ENCODE assay signal across 10 mouse cellular contexts in the genomic region with DNA sequence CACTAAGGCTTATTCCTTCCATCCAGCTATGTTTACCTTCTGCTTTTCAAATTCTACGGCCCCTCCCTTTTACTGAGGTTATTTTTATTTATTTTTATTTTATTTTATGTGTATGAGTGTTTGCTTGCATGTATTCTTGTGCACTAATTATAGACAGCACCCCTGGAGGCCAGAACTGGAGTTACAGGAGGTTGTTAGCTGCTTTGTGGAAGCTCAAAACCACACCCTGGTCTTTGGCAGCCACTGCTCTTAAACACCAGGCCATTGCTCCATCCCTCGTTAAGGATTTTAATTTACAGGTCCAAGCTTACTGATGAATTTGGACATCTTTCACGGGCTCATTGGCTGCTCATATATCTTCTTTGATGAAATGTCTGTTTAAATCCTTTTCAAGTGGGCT. TPM values are rescaled to one million over a fixed set of nuclear protein-coding genes. Genes with fewer than 3 reads are reported as not detected.
DNase-seq lines count a peak whose midpoint lies in the region; ATAC-seq and TF ChIP-seq lines count a peak whose summit lies in the region.
"Had no signal": no experiment of that assay in that cellular context is flagged by ENCODE, and none has a peak within 500 bp of the region (broad histone marks: within the 10 kb centered on the region; RNA-seq: fewer than 3 reads in every experiment).

No protein-coding gene starts in this region.

- peak; percentile 31 for DNase-seq in hindbrain, embryonic 14.5 days (ENCODE audit: low spot score)
- DNase-seq in A20 (ENCODE audit: low read depth, low spot score), result peak; percentile 32
- peak; percentile 29 for DNase-seq in ES-E14 (ENCODE audit: low read depth, low spot score)
- peak; percentile 48 for DNase-seq in hindbrain, postnatal 0 days (ENCODE audit: low spot score)
- no peak for DNase-seq in frontal cortex, postnatal 10 days (ENCODE audit: low spot score in 2 of 2)
- DNase-seq in right cerebral cortex, postnatal 36 days (ENCODE audit: low spot score in 2 of 2), result no peak
- no peak for DNase-seq in right cerebral cortex, adult 18-20 months
- DNase-seq: cerebellum, adult 9-10 months had no signal

- peak; percentile 49; the same call in 1 of the 2 replicates for TF ChIP-seq CTCF in hindbrain, postnatal 0 days (IDR thresholded peaks at IDR 0.05; ENCODE audit: low read depth)

- H3K36me3 ChIP-seq in hindbrain, embryonic 14.5 days (replicated peaks; ENCODE audit: control insufficient read depth, insufficient read depth), result no peaks in the 10 kb centered on the region
- H3K36me3 ChIP-seq in hindbrain, embryonic 13.5 days, result no peaks in the 10 kb centered on the region
- no peaks in the 10 kb centered on the region for H3K36me3 ChIP-seq in ES-E14 (ENCODE audit: control insufficient read depth, insufficient read depth, low read length, poor library complexity, severe bottlenecking)
- H3K36me3 ChIP-seq in hindbrain, postnatal 0 days (ENCODE audit: insufficient read depth, low read length), result no peaks in the 10 kb centered on the region
- H3K36me3 ChIP-seq: liver, embryonic 15.5 days had no signal

- no peak overlapping the region for H3K27ac ChIP-seq in hindbrain, embryonic 14.5 days
- H3K27ac ChIP-seq in hindbrain, embryonic 13.5 days, result no peak overlapping the region
- no peak overlapping the region for H3K27ac ChIP-seq in ES-E14 (ENCODE audit: insufficient read depth, low read depth, low read length, poor library complexity, severe bottlenecking)
- H3K27ac ChIP-seq in hindbrain, postnatal 0 days, result no peak overlapping the region
- H3K27ac ChIP-seq: liver, embryonic 15.5 days had no signal

- no peaks in the 10 kb centered on the region for H3K9me3 ChIP-seq in hindbrain, embryonic 14.5 days (ENCODE audit: control insufficient read depth, low read length)
- H3K9me3 ChIP-seq in hindbrain, embryonic 13.5 days, result no peaks in the 10 kb centered on the region
- H3K9me3 ChIP-seq in ES-E14 (ENCODE audit: control insufficient read depth, insufficient read depth, low read depth, low read length), result no peaks in the 10 kb centered on the region
- H3K9me3 ChIP-seq in hindbrain, postnatal 0 days (ENCODE audit: low read length), result no peaks in the 10 kb centered on the region
- H3K9me3 ChIP-seq: liver, embryonic 15.5 days had no signal

- no peak overlapping the region for H3K4me2 ChIP-seq in hindbrain, embryonic 14.5 days (replicated peaks)
- H3K4me2 ChIP-seq in hindbrain, embryonic 13.5 days, result no peak overlapping the region
- H3K4me2 ChIP-seq in hindbrain, postnatal 0 days (ENCODE audit: low read depth, low read length), result no peak overlapping the region
- H3K4me2 ChIP-seq: liver, embryonic 15.5 days had no signal

- no peak overlapping the region for H3K4me3 ChIP-seq in hindbrain, embryonic 14.5 days (replicated peaks; ENCODE audit: low read length)
- no peak overlapping the region for H3K4me3 ChIP-seq in hindbrain, embryonic 13.5 days
- no peak overlapping the region for H3K4me3 ChIP-seq in ES-E14 (ENCODE audit: insufficient read depth in 1 of 2, low read depth in 1 of 2, low read length in 2 of 2, poor library complexity in 1 of 2, severe bottlenecking in 1 of 2)
- H3K4me3 ChIP-seq in hindbrain, postnatal 0 days (ENCODE audit: low read length), result no peak overlapping the region
- H3K4me3 ChIP-seq: liver, embryonic 15.5 days had no signal

- in situ Hi-C loops in ES-E14 (cut with MboI; ENCODE audit: low sequenced_read_pairs in 2 of 2, unreplicated experiment in 2 of 2), result no loop called here

- no peaks in the 10 kb centered on the region for H3K4me1 ChIP-seq in hindbrain, embryonic 14.5 days (replicated peaks; ENCODE audit: control insufficient read depth, insufficient read depth, low read length)
- no peaks in the 10 kb centered on the region for H3K4me1 ChIP-seq in hindbrain, embryonic 13.5 days (replicated peaks)
- no peaks in the 10 kb centered on the region for H3K4me1 ChIP-seq in ES-E14 (ENCODE audit: control insufficient read depth in 2 of 2, insufficient read depth in 2 of 2, low read length in 2 of 2, poor library complexity in 1 of 2)
- no peaks in the 10 kb centered on the region for H3K4me1 ChIP-seq in hindbrain, postnatal 0 days (ENCODE audit: insufficient read depth, low read length)
- H3K4me1 ChIP-seq: liver, embryonic 15.5 days had no signal

- H3K9ac ChIP-seq in hindbrain, embryonic 14.5 days, result no peak overlapping the region
- H3K9ac ChIP-seq in hindbrain, embryonic 13.5 days, result no peak overlapping the region
- H3K9ac ChIP-seq in ES-E14 (ENCODE audit: insufficient read depth, low read depth, low read length, poor library complexity, severe bottlenecking), result no peak overlapping the region
- no peak overlapping the region for H3K9ac ChIP-seq in hindbrain, postnatal 0 days (replicated peaks; ENCODE audit: low read length)
- H3K9ac ChIP-seq: liver, embryonic 15.5 days had no signal

- no peaks in the 10 kb centered on the region for H3K27me3 ChIP-seq in hindbrain, embryonic 14.5 days (ENCODE audit: control insufficient read depth, insufficient read depth, low read length)
- H3K27me3 ChIP-seq in hindbrain, embryonic 13.5 days, result no peaks in the 10 kb centered on the region
- no peaks in the 10 kb centered on the region for H3K27me3 ChIP-seq in hindbrain, postnatal 0 days (ENCODE audit: insufficient read depth, low read length)
- H3K27me3 ChIP-seq: liver, embryonic 15.5 days had no signal

- no peak for ATAC-seq in hindbrain, embryonic 14.5 days (ENCODE audit: low FRiP score)
- ATAC-seq in hindbrain, embryonic 13.5 days (ENCODE audit: low FRiP score), result no peak
- no peak for ATAC-seq in hindbrain, postnatal 0 days

- WGBS in hindbrain, embryonic 14.5 days, result 55% methylated on average over 3 of the region's 3 CpGs
- WGBS in hindbrain, embryonic 13.5 days, result 63% methylated on average over 3 of the region's 3 CpGs
- WGBS in hindbrain, postnatal 0 days, result 42% methylated on average over 3 of the region's 3 CpGs

TF ChIP-seq in ES-E14, 5 proteins besides CTCF, POLR2A, EP300 and RAD21:
- TF ChIP-seq CHD2 (IDR thresholded peaks at IDR 0.05; ENCODE audit: low read depth, low read length) (no peak), HCFC1 (IDR thresholded peaks at IDR 0.05; ENCODE audit: borderline replicate concordance, insufficient read depth, low read length) (no peak), ZC3H11A (IDR thresholded peaks at IDR 0.05; ENCODE audit: borderline replicate concordance, low read depth, low read length) (0 out of 2 replicates have a peak, but pooled peaks have one; percentile 11), ZNF384 (IDR thresholded peaks at IDR 0.05; ENCODE audit: low read depth, low read length) (no peak), MAFK (IDR thresholded peaks at IDR 0.05; ENCODE audit: insufficient read depth, low read depth, low read length) (no peak)

RNA-seq across cellular contexts. Expression of gene Mocs1, which starts 14.6 kb away (rescaled TPM):
- polyA plus RNA-seq in hindbrain, embryonic 14.5 days (2014; fragmentation: Nextera tagmentation; extraction: Ambion mirVana), result 4.9 and 5.2 TPM in 2 replicates
- polyA plus RNA-seq in hindbrain, embryonic 13.5 days (2015; fragmentation: Nextera tagmentation; extraction: Ambion mirVana), result 3.5 and 4.2 TPM in 2 replicates
- total RNA-seq in ES-E14 (2012; rRNA removed), result 6.4 and 6.9 TPM in 2 replicates
- 13.6 and 18.4 TPM in 2 replicates for total RNA-seq in hindbrain, postnatal 0 days (2014; rRNA removed)
- 4.4 and 4.7 TPM in 2 replicates for polyA plus RNA-seq in hindbrain, postnatal 0 days (2015; fragmentation: Nextera tagmentation; extraction: Ambion mirVana)

Comparison
In these comparisons a context has a peak if more than half of its experiments do, and no peak if none do; other contexts are left out.
1. DNase-seq: peak in hindbrain, embryonic 14.5 days (single experiment), A20 (single experiment), ES-E14 (single experiment) and hindbrain, postnatal 0 days (single experiment); none in frontal cortex, postnatal 10 days (0 of 2), right cerebral cortex, postnatal 36 days (0 of 2) and right cerebral cortex, adult 18-20 months (single experiment).